Mouse (Mus musculus) urinary bladder, postnatal 14 days (tissue): ENCODE measurements around the gene Pigr.

Experiments used
- DNase-seq: peaks from one replicate; pipeline ENCODE4 v3.0.0; 2021; ENCODE audit warnings: low spot score

The Pigr gene

GRCm38 (mm10) chr1:130877889-130878614, 51.6 kb downstream of the Pigr start:
- peak; percentile 53 for DNase-seq

DNA sequence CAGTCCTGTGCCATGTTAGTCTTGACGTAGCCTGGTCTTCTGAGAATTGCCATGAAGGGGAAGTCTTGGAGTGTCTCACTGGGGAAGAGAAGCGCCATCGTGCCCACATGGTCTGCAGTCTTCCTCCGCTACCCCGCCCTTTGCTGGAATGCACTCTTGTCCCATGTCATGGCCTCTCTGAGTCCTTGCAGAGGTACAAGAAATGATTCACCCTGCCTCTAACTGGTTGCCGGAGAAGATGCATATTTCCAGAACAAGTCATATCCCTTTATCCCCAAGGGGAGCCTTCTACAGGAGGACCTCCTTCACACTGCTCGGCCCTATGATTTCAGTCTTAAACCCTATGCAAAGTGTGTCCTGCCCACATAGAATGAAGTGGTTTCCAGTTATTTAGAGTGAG, 53.4 kb downstream of the Pigr start:
- DNase-seq: no peak

- DNase-seq: no peak
These were observed 56.7 kb downstream of the Pigr start for GRCm38 (mm10) chr1:130883146-130883545.

- DNase-seq: no peak
These were observed 60.9 kb downstream of the Pigr start, which contains the start of gene Il24 for GRCm38 (mm10) chr1:130887354-130887753. TSS of gene Il24 (minus strand) at chr1:130887454.

GRCm38 (mm10) chr1:130892446-130892845, 66.0 kb downstream of the Pigr start:
- no peak for DNase-seq

DNA sequence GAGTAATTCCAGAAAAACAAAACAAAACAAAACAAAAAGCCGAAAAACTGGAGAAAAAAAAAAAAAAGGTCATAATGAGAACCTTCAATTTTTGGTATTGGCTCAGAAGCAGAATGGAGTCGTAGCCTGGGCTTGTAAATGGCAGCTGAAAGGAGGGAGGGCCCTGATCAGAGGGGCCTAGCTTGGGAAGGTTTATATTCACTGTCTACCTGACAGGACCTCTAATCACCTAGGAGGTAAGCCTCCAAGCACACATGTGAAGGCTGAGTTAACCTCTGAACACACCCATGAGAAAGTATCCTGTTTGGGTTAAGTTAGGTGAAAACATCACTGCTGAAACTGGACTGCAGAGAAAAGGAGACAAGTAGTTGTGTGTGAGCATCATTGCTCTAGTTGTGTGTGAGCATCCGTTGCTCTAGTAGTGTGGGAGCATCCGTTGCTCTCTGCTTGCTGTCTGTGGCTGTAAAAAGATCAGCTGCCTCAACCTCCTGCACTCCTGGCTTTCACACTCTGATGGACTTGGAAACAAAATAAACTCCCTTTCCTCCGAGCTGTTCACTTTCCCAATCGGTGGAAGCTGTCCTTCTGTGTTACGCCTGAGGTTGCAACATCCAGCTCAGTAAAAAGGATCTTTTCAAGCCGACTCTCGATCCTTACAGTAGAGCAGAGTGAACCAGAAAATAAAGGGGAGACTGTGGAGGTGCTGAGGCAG, 67.0 kb downstream of the Pigr start:
- DNase-seq: no peak

DNA sequence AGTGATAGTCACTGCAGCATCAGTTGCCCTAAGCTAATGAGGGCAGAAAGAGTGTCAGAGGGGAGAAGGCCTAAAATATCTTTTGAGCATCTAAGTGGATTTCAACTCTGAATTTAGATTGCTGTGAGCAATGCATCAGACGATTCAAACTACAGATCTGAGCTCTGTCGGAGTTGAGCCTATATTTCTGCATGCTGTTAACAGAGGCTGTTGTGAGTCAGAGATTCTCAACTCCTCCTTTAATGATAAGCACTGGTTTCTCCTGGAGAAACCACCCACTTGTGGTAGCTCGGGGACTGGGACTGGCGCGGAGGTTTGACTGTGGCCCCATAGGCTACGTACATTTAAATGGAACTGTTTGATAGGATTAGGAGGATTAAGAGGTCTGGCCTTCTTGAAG, 68.0 kb downstream of the Pigr start:
- DNase-seq: no peak
